Mouse (Mus musculus): ENCODE data around the gene Ramp2. TPM values are rescaled to one million over a fixed set of nuclear protein-coding genes. Genes with fewer than 3 reads are reported as not detected.

Ramp2 gene
- 72.6 and 73.3 TPM in 2 replicates for polyA plus RNA-seq (2014; fragmentation: Nextera tagmentation; extraction: Ambion mirVana)

DNA sequence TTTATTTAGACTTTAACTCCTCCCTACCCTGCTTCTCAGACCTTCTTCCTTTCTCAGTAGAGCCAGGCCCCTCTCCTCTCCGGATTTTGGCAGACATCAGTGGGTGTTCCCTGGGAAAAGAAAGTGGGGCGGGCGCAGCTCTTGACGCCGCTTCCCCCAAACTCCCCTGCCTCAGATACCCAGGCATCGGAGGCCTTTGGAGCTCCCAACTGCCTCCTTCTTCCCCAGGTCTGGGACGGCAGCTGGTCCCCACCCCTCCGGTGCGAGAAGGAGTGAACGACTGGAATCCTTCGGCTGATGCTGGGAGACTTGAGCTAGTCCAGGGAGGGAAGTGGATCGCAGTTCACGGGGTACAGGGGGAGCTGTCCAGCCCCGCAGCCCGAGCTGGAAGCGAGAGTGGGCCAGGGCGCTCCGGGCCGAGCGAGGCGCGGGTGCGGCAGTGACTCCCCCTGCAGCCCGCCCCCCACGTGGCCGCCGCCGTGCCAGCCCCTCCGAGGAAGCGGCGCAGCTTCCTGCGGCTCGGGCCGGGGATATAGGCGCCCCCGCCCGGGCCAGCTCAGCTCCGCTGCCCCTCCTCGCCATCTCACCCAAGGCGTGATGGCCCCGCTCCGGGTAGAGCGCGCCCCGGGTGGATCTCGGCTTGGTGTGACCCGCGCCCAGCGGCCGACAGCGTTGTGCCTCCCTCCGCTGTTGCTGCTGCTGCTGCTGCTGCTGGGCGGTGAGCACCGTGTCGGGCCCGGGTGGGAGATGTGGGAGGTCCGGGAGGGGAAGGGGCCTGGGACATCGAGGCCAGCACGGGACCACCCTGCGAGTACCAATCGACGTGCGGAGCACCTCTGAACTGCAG is at the start of gene Ramp2:
TSS of gene Ramp2 (plus strand) at position 174 of the 847 bp plus-strand sequence.
- Histone ChIP-seq H3K4me3 (ENCODE audit: low read depth, low read length) (peak within 1 kb of the TSS; percentile 59), H3K27me3 (ENCODE audit: control insufficient read depth, insufficient read depth, low read length) (peaks cover 19% of the 10 kb centered on the region), H3K9me3 (ENCODE audit: control insufficient read depth, low read length) (no peaks in the 10 kb centered on the region), H3K4me2 (ENCODE audit: low read depth) (peak within 1 kb of the TSS; percentile 95), H3K4me1 (ENCODE audit: control insufficient read depth, insufficient read depth, low read length) (peaks cover 10% of the 10 kb centered on the region), H3K27ac (ENCODE audit: low read depth, low read length) (0 out of 2 replicates have a peak within 1 kb of the TSS, but pooled peaks have one; percentile 27), H3K9ac (ENCODE audit: low read length) (peak within 1 kb of the TSS; percentile 73), H3K36me3 (ENCODE audit: control insufficient read depth, insufficient read depth, low read length) (no peaks in the 10 kb centered on the region)
- peak; percentile 55; the same call in 1 of the 2 replicates for ATAC-seq (ENCODE audit: insufficient read depth, low FRiP score, low TSS enrichment)
- peak; percentile 57 for DNase-seq (ENCODE audit: low spot score)
- under 1% methylated on average over 62 of the region's 63 CpGs for WGBS

- no peak overlapping the region for H3K27ac ChIP-seq (ENCODE audit: low read depth, low read length)
- no peak overlapping the region for H3K4me3 ChIP-seq (ENCODE audit: low read depth, low read length)
- DNase-seq (ENCODE audit: low spot score) (no peak), ATAC-seq (ENCODE audit: insufficient read depth, low FRiP score, low TSS enrichment) (no peak)
- WGBS: 94% methylated on average over 8 of the region's 8 CpGs
- no peaks in the 10 kb centered on the region for H3K4me1 ChIP-seq (ENCODE audit: control insufficient read depth, insufficient read depth, low read length)
- H3K27me3 ChIP-seq (ENCODE audit: control insufficient read depth, insufficient read depth, low read length): no peaks in the 10 kb centered on the region
- no peaks in the 10 kb centered on the region for H3K9me3 ChIP-seq (ENCODE audit: control insufficient read depth, low read length)
- no peak overlapping the region for H3K4me2 ChIP-seq (ENCODE audit: low read depth)
- H3K9ac ChIP-seq (ENCODE audit: low read length): no peak overlapping the region
- no peaks in the 10 kb centered on the region for H3K36me3 ChIP-seq (ENCODE audit: control insufficient read depth, insufficient read depth, low read length)
These were observed 49.7 kb upstream of the Ramp2 start for GRCm38 (mm10) chr11:101196175-101196574.

DNA sequence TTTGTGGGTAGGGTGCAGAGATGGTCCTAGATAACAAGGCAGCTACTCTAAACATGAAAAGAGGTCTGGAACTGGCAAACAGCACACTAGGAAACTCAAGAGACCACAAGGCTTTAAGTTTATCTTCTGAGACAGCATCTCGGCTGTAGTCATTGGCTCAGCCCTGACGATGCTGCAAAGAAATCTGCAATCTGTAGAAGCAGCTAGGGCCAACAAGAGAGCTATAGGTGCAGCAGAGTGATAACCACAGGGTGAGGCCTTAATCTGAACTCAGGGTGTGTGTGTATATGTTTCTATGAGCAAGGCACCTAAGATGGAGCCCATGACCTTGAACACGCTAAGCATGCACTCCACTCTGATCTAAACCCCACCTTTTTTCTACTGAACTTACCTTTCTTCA is 46.3 kb upstream of the Ramp2 start:
- ATAC-seq (ENCODE audit: insufficient read depth, low FRiP score, low TSS enrichment) (no peak), DNase-seq (ENCODE audit: low spot score) (no peak)
- no peaks in the 10 kb centered on the region for H3K36me3 ChIP-seq (ENCODE audit: control insufficient read depth, insufficient read depth, low read length)
- H3K4me3 ChIP-seq (ENCODE audit: low read depth, low read length): no peak overlapping the region
- H3K27me3 ChIP-seq (ENCODE audit: control insufficient read depth, insufficient read depth, low read length): no peaks in the 10 kb centered on the region
- H3K9ac ChIP-seq (ENCODE audit: low read length): no peak overlapping the region
- 90% methylated on average over 3 of the region's 3 CpGs for WGBS
- H3K4me1 ChIP-seq (ENCODE audit: control insufficient read depth, insufficient read depth, low read length): no peaks in the 10 kb centered on the region
- H3K9me3 ChIP-seq (ENCODE audit: control insufficient read depth, low read length): no peaks in the 10 kb centered on the region
- H3K27ac ChIP-seq (ENCODE audit: low read depth, low read length): no peak overlapping the region
- no peak overlapping the region for H3K4me2 ChIP-seq (ENCODE audit: low read depth)

DNA sequence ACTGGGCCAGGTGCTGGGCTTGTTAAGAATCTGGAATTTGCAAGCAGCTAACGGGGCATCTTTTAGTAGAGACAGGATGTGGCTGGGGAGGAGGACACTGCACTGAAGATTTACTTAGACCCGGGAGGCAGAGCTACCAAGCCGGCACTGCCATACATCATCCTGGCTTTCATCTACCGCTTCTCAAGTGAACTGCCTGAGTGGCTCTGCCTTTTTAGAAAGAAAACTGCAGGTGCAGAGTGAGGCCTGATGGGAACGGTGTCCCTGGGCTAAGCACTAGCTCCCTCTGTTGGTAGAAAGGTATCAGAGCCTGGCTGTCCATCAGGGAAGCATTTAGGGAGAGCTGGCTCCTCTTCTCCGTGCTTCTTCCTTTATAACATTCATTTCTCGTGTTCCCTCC is 44.8 kb upstream of the Ramp2 start:
- H3K9me3 ChIP-seq (ENCODE audit: control insufficient read depth, low read length): no peaks in the 10 kb centered on the region
- H3K27me3 ChIP-seq (ENCODE audit: control insufficient read depth, insufficient read depth, low read length): no peaks in the 10 kb centered on the region
- H3K27ac ChIP-seq (ENCODE audit: low read depth, low read length): no peak overlapping the region
- H3K4me1 ChIP-seq (ENCODE audit: control insufficient read depth, insufficient read depth, low read length): no peaks in the 10 kb centered on the region
- 22% methylated on average over 7 of the region's 7 CpGs for whole genome bisulfite sequencing
- no peak overlapping the region for H3K4me3 ChIP-seq (ENCODE audit: low read depth, low read length)
- peak; percentile 22 for DNase-seq (ENCODE audit: low spot score)
- H3K9ac ChIP-seq (ENCODE audit: low read length): no peak overlapping the region
- ATAC-seq (ENCODE audit: insufficient read depth, low FRiP score, low TSS enrichment): no peak
- H3K4me2 ChIP-seq (ENCODE audit: low read depth): no peak overlapping the region
- no peaks in the 10 kb centered on the region for H3K36me3 ChIP-seq (ENCODE audit: control insufficient read depth, insufficient read depth, low read length)

DNA sequence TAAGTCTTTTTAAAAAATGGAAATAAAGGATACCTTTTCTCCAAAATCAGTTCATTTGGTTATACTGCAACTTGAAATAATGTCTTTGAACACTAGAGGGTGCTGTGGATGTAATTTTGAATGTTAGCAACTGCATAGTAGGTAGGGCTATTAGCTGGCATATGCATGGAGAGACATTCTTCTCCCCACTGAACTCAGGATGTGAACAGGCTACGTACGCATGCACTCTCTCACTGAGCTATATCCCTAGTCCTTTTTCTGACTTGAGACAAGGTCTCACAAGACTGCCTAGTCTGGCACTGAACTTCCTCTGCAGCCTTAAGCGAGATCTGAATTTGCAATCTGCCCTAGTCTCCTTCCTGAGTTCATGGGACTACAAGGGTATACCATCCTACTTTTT is 33.9 kb upstream of the Ramp2 start:
- Histone ChIP-seq H3K27me3 (ENCODE audit: control insufficient read depth, insufficient read depth, low read length) (no peaks in the 10 kb centered on the region), H3K4me1 (ENCODE audit: control insufficient read depth, insufficient read depth, low read length) (no peaks in the 10 kb centered on the region), H3K9ac (ENCODE audit: low read length) (no peak overlapping the region), H3K9me3 (ENCODE audit: control insufficient read depth, low read length) (no peaks in the 10 kb centered on the region), H3K4me2 (ENCODE audit: low read depth) (no peak overlapping the region), H3K27ac (ENCODE audit: low read depth, low read length) (no peak overlapping the region), H3K36me3 (ENCODE audit: control insufficient read depth, insufficient read depth, low read length) (no peaks in the 10 kb centered on the region; the same call in 1 of the 2 replicates), H3K4me3 (ENCODE audit: low read depth, low read length) (no peak overlapping the region)
- DNase-seq (ENCODE audit: low spot score): peak; percentile 46
- WGBS: 54% methylated on average over 3 of the region's 3 CpGs
- ATAC-seq (ENCODE audit: insufficient read depth, low FRiP score, low TSS enrichment): no peak

DNA sequence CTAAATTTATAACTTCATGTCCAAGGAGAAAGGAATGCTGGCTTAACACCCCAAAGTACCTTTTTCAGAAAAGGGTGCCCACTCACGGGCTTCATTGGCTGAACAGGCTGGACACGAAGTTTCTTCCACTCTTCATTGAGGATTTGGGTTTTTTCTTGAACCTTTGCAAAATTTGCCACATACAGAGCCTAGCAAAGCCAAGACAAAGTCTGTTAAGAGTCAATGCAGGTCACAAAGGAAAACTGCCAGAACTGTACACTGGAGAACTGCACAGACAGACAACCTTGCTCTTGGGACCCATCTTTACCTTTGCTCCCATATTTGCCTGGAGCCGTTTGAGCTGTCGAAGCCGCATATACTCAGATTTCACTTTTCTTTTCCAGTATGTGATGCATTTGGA is 28.9 kb upstream of the Ramp2 start:
- no peak overlapping the region for H3K4me2 ChIP-seq (ENCODE audit: low read depth)
- H3K9ac ChIP-seq (ENCODE audit: low read length): no peak overlapping the region
- H3K27ac ChIP-seq (ENCODE audit: low read depth, low read length): no peak overlapping the region
- no peaks in the 10 kb centered on the region for H3K27me3 ChIP-seq (ENCODE audit: control insufficient read depth, insufficient read depth, low read length)
- H3K9me3 ChIP-seq (ENCODE audit: control insufficient read depth, low read length): no peaks in the 10 kb centered on the region
- no peaks in the 10 kb centered on the region; the same call in 1 of the 2 replicates for H3K36me3 ChIP-seq (ENCODE audit: control insufficient read depth, insufficient read depth, low read length)
- no peak for DNase-seq (ENCODE audit: low spot score)
- 92% methylated on average over 5 of the region's 5 CpGs for WGBS
- no peaks in the 10 kb centered on the region for H3K4me1 ChIP-seq (ENCODE audit: control insufficient read depth, insufficient read depth, low read length)
- no peak for ATAC-seq (ENCODE audit: insufficient read depth, low FRiP score, low TSS enrichment)
- no peak overlapping the region for H3K4me3 ChIP-seq (ENCODE audit: low read depth, low read length)

DNA sequence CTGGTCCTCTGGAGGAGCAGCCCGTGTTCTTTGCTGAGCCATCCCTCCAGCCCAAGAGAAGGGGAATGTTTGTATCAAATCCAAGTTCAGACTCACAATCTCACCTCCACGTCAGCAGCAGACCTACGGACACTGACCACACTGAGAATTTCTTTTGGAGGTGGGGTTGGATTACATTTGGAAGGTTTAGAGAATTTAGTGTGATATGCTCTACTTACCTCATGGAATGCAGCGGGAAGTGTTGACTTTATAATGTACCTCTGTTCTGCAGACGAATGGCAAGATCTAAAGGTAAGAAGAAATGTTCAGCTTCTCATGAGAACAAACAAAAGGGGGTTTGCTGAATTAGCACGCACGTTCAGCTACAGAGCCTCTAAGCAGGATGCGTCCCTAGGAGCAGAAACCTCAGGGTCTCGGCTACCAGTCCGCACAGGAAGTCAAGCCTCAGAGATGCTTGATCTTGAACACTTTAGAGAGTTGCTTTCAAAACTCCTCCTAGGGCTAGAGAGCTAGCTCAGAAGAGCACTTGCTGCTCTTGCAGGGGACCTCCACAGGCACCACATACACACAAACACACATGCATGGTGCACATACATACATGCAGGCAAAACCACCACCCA is 27.3 kb upstream of the Ramp2 start:
- no peak overlapping the region for H3K4me2 ChIP-seq (ENCODE audit: low read depth)
- no peak overlapping the region for H3K27ac ChIP-seq (ENCODE audit: low read depth, low read length)
- no peaks in the 10 kb centered on the region for H3K4me1 ChIP-seq (ENCODE audit: control insufficient read depth, insufficient read depth, low read length)
- no peak overlapping the region for H3K4me3 ChIP-seq (ENCODE audit: low read depth, low read length)
- WGBS: 80% methylated on average over 10 of the region's 10 CpGs
- H3K9ac ChIP-seq (ENCODE audit: low read length): no peak overlapping the region
- no peaks in the 10 kb centered on the region for H3K9me3 ChIP-seq (ENCODE audit: control insufficient read depth, low read length)
- no peak for ATAC-seq (ENCODE audit: insufficient read depth, low FRiP score, low TSS enrichment)
- H3K36me3 ChIP-seq (ENCODE audit: control insufficient read depth, insufficient read depth, low read length): no peaks in the 10 kb centered on the region; the same call in 1 of the 2 replicates
- DNase-seq (ENCODE audit: low spot score): no peak
- H3K27me3 ChIP-seq (ENCODE audit: control insufficient read depth, insufficient read depth, low read length): no peaks in the 10 kb centered on the region

GRCm38 (mm10) chr11:101220853-101221252 is 25.0 kb upstream of the Ramp2 start:
- WGBS: 60% methylated on average over 2 of the region's 2 CpGs
- Histone ChIP-seq H3K9me3 (ENCODE audit: control insufficient read depth, low read length) (no peaks in the 10 kb centered on the region), H3K27ac (ENCODE audit: low read depth, low read length) (no peak overlapping the region), H3K4me3 (ENCODE audit: low read depth, low read length) (no peak overlapping the region), H3K36me3 (ENCODE audit: control insufficient read depth, insufficient read depth, low read length) (no peaks in the 10 kb centered on the region), H3K4me1 (ENCODE audit: control insufficient read depth, insufficient read depth, low read length) (no peaks in the 10 kb centered on the region), H3K9ac (ENCODE audit: low read length) (no peak overlapping the region), H3K4me2 (ENCODE audit: low read depth) (no peak overlapping the region), H3K27me3 (ENCODE audit: control insufficient read depth, insufficient read depth, low read length) (no peaks in the 10 kb centered on the region)
- no peak for DNase-seq (ENCODE audit: low spot score)
- ATAC-seq (ENCODE audit: insufficient read depth, low FRiP score, low TSS enrichment): no peak
